Mouse (Mus musculus): Measurements from ENCODE around the gene Lrrc4c. TPM values are rescaled to one million over a fixed set of nuclear protein-coding genes. Genes with fewer than 3 reads are reported as not detected.
A peak's percentile ranks its signal among the peaks of the same experiment; 100 is the strongest.

Lrrc4c gene
- total and polyA plus RNA-seq, 2 experiments from 2014 or later = 51.8 to 66.4 TPM

DNA sequence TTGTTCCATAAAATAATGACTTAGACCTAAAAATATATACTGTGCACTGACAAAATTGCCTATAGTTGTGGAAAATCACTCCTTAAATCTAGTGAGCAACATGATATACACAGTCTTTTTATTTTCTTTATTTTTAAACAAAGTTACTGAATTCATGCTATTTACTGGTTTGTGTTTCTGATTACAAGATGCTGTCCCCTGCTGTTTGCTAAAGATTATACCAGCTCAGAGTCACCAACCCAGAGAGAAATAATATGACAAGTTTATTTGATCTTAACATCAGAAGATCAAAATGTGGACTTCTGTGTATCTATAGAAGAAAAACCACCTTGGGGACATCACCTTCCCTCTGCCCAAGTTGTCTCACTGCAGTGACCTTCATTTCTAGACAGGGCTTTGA is 1145.6 kb downstream of the Lrrc4c start:
- no peaks in the 10 kb centered on the region for H3K4me1 ChIP-seq (ENCODE audit: insufficient read depth, low read length)
- no peaks in the 10 kb centered on the region for H3K27me3 ChIP-seq (ENCODE audit: insufficient read depth, low read length)
- H3K4me3 ChIP-seq (ENCODE audit: low read depth, low read length) = no peak overlapping the region
- no peak for ATAC-seq (ENCODE audit: low FRiP score)
- DNase-seq (ENCODE audit: low spot score) = no peak
- H3K9ac ChIP-seq (replicated peaks; ENCODE audit: low read length, poor library complexity, severe bottlenecking) = no peak overlapping the region
- no peak overlapping the region for H3K4me2 ChIP-seq (ENCODE audit: low read depth, low read length, poor library complexity, severe bottlenecking)
- peak; percentile 59 for TF ChIP-seq CTCF (IDR thresholded peaks at IDR 0.05)
- H3K36me3 ChIP-seq (ENCODE audit: insufficient read depth, low read length) = no peaks in the 10 kb centered on the region
- no peak overlapping the region for H3K27ac ChIP-seq (ENCODE audit: low read depth, low read length)
- no peaks in the 10 kb centered on the region for H3K9me3 ChIP-seq (ENCODE audit: low read length)

DNA sequence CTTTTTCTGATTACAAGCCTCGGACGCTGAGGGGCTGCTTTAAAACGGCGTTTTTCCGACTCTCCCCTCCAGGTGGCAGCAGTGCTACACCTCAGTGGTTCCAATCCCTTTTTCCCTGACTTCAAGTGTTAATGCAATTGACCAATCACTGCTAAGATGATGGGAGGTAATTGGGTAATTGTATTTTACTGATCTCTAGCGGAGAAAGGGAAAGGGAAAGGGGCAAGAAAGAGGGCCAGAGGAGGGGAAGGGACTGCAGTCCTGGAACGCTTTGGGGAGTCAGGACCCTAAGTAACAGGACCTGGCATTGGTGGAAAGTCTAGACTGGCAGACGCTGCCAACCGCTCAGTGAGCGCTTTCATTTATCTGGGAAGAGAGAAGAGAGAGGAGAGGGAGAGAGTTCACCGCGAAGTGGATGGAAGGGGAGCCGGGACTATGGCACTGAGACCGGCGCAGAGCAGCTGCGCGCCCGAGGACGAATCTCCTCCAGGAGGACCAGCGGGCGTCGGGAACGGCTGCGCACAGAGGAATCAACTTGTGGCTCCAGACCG is 1148.3 kb downstream of the Lrrc4c start:
- H3K36me3 ChIP-seq (ENCODE audit: insufficient read depth, low read length) = no peaks in the 10 kb centered on the region
- peak; percentile 94 for DNase-seq (ENCODE audit: low spot score)
- no peaks in the 10 kb centered on the region for H3K4me1 ChIP-seq (ENCODE audit: insufficient read depth, low read length)
- peak overlapping the region; percentile 83 for H3K27ac ChIP-seq (ENCODE audit: low read depth, low read length)
- ATAC-seq (ENCODE audit: low FRiP score) = peak; percentile 84
- H3K9ac ChIP-seq (replicated peaks; ENCODE audit: low read length, poor library complexity, severe bottlenecking) = peak overlapping the region; percentile 74
- WGBS = under 1% methylated on average over 25 of the region's 25 CpGs
- peak; percentile 98 for TF ChIP-seq CTCF (IDR thresholded peaks at IDR 0.05)
- H3K4me3 ChIP-seq (ENCODE audit: low read depth, low read length) = peak overlapping the region; percentile 62
- no peaks in the 10 kb centered on the region for H3K27me3 ChIP-seq (ENCODE audit: insufficient read depth, low read length)
- peak overlapping the region; percentile 68 for H3K4me2 ChIP-seq (ENCODE audit: low read depth, low read length, poor library complexity, severe bottlenecking)
- no peaks in the 10 kb centered on the region for H3K9me3 ChIP-seq (ENCODE audit: low read length)

GRCm38 (mm10) chr2:97467031-97467549 is 1149.1 kb downstream of the Lrrc4c start:
- Histone ChIP-seq H3K4me1 (ENCODE audit: insufficient read depth, low read length) (no peaks in the 10 kb centered on the region), H3K27ac (ENCODE audit: low read depth, low read length) (peak overlapping the region; percentile 83), H3K4me3 (ENCODE audit: low read depth, low read length) (peak overlapping the region; percentile 62), H3K4me2 (ENCODE audit: low read depth, low read length, poor library complexity, severe bottlenecking) (peak overlapping the region; percentile 68), H3K9me3 (ENCODE audit: low read length) (no peaks in the 10 kb centered on the region), H3K9ac (replicated peaks; ENCODE audit: low read length, poor library complexity, severe bottlenecking) (peak overlapping the region; percentile 74), H3K36me3 (ENCODE audit: insufficient read depth, low read length) (no peaks in the 10 kb centered on the region), H3K27me3 (ENCODE audit: insufficient read depth, low read length) (no peaks in the 10 kb centered on the region)
- ATAC-seq (ENCODE audit: low FRiP score) = peak; percentile 71
- DNase-seq (ENCODE audit: low spot score) = peak; percentile 73
- TF ChIP-seq CTCF (IDR thresholded peaks at IDR 0.05) = no peak
- under 1% methylated on average over 26 of the region's 26 CpGs for WGBS

DNA sequence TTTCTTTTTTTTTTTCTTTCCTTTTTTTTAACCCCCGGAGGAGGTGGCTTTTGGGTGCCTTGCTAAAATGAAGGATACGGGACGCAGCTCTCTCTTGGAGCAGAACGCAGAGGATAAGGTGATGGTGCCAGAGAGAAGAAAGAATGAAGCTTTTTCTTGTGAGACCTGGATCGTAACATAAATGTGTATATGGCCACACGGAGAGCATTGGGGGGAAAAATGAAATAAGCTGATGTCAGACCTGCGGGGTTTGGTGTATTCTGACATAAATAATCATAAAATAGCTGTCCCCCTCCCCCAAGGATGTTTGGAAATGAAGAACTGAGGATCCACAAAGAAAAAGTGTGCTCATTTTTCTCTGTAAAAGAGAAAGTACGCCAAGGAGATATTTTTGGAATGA is 1149.7 kb downstream of the Lrrc4c start:
- Histone ChIP-seq H3K9me3 (ENCODE audit: low read length) (no peaks in the 10 kb centered on the region), H3K4me2 (ENCODE audit: low read depth, low read length, poor library complexity, severe bottlenecking) (peak overlapping the region; percentile 68), H3K27me3 (ENCODE audit: insufficient read depth, low read length) (no peaks in the 10 kb centered on the region), H3K36me3 (ENCODE audit: insufficient read depth, low read length) (no peaks in the 10 kb centered on the region), H3K9ac (replicated peaks; ENCODE audit: low read length, poor library complexity, severe bottlenecking) (peak overlapping the region; percentile 74), H3K27ac (ENCODE audit: low read depth, low read length) (peak overlapping the region; percentile 83), H3K4me1 (ENCODE audit: insufficient read depth, low read length) (no peaks in the 10 kb centered on the region), H3K4me3 (ENCODE audit: low read depth, low read length) (peak overlapping the region; percentile 62)
- TF ChIP-seq CTCF (IDR thresholded peaks at IDR 0.05) = no peak
- 4% methylated on average over 8 of the region's 8 CpGs for WGBS
- DNase-seq (ENCODE audit: low spot score) = peak; percentile 14
- no peak for ATAC-seq (ENCODE audit: low FRiP score)

GRCm38 (mm10) chr2:97468372-97468771 is 1150.4 kb downstream of the Lrrc4c start:
- Histone ChIP-seq H3K4me3 (ENCODE audit: low read depth, low read length) (peak overlapping the region; percentile 62), H3K27ac (ENCODE audit: low read depth, low read length) (peak overlapping the region; percentile 63), H3K27me3 (ENCODE audit: insufficient read depth, low read length) (no peaks in the 10 kb centered on the region), H3K4me1 (ENCODE audit: insufficient read depth, low read length) (no peaks in the 10 kb centered on the region), H3K9me3 (ENCODE audit: low read length) (no peaks in the 10 kb centered on the region), H3K36me3 (ENCODE audit: insufficient read depth, low read length) (no peaks in the 10 kb centered on the region), H3K4me2 (ENCODE audit: low read depth, low read length, poor library complexity, severe bottlenecking) (peak overlapping the region; percentile 68), H3K9ac (replicated peaks; ENCODE audit: low read length, poor library complexity, severe bottlenecking) (peak overlapping the region; percentile 74)
- WGBS = 9% methylated on average over 5 of the region's 5 CpGs
- ATAC-seq (ENCODE audit: low FRiP score) (no peak), DNase-seq (ENCODE audit: low spot score) (peak; percentile 17)
- no peak for TF ChIP-seq CTCF (IDR thresholded peaks at IDR 0.05)

- 37% methylated on average over 2 of the region's 2 CpGs for WGBS
- ATAC-seq (ENCODE audit: low FRiP score) (no peak), DNase-seq (ENCODE audit: low spot score) (no peak)
- Histone ChIP-seq H3K4me3 (ENCODE audit: low read depth, low read length) (peak overlapping the region; percentile 62), H3K4me2 (ENCODE audit: low read depth, low read length, poor library complexity, severe bottlenecking) (peak overlapping the region; percentile 68), H3K4me1 (ENCODE audit: insufficient read depth, low read length) (no peaks in the 10 kb centered on the region), H3K36me3 (ENCODE audit: insufficient read depth, low read length) (no peaks in the 10 kb centered on the region), H3K9ac (replicated peaks; ENCODE audit: low read length, poor library complexity, severe bottlenecking) (peak overlapping the region; percentile 74; the same call in 1 of the 2 replicates), H3K27ac (ENCODE audit: low read depth, low read length) (no peak overlapping the region), H3K27me3 (ENCODE audit: insufficient read depth, low read length) (no peaks in the 10 kb centered on the region), H3K9me3 (ENCODE audit: low read length) (no peaks in the 10 kb centered on the region)
- TF ChIP-seq CTCF (IDR thresholded peaks at IDR 0.05) = no peak
These were observed 1151.4 kb downstream of the Lrrc4c start for GRCm38 (mm10) chr2:97469396-97469795.
